In genomic region chr17:56030919-56031318, GRCm38 (mm10) we compare ENCODE assay signal across 9 mouse cellular contexts. TPM values are rescaled to one million over a fixed set of nuclear protein-coding genes. Genes with fewer than 3 reads are reported as not detected.
DNase-seq lines count a peak whose midpoint lies in the region; ATAC-seq and TF ChIP-seq lines count a peak whose summit lies in the region.
"Had no signal": no experiment of that assay in that cellular context is flagged by ENCODE, and none has a peak within 500 bp of the region (broad histone marks: within the 10 kb centered on the region; RNA-seq: fewer than 3 reads in every experiment).

No protein-coding gene starts in this region.

- no peak overlapping the region for H3K9ac ChIP-seq in kidney, embryonic 15.5 days
- H3K9ac ChIP-seq: embryonic facial prominence, embryonic 12.5 days had no signal

- no peak overlapping the region for H3K4me2 ChIP-seq in kidney, embryonic 15.5 days
- H3K4me2 ChIP-seq: embryonic facial prominence, embryonic 12.5 days had no signal

- H3K27me3 ChIP-seq in spleen, adult 2 months (ENCODE audit: control insufficient read depth, insufficient read depth, low read length): no peaks in the 10 kb centered on the region
- no peaks in the 10 kb centered on the region for H3K27me3 ChIP-seq in kidney, embryonic 15.5 days
- H3K27me3 ChIP-seq: embryonic facial prominence, embryonic 12.5 days had no signal

- H3K27ac ChIP-seq in spleen, adult 2 months (ENCODE audit: insufficient read depth, low read length): peak overlapping the region; percentile 37; the same call in 1 of the 2 replicates
- H3K27ac ChIP-seq in kidney, embryonic 15.5 days: peak overlapping the region; percentile 52; the same call in 1 of the 2 replicates
- H3K27ac ChIP-seq: embryonic facial prominence, embryonic 12.5 days had no signal

- no peak overlapping the region for H3K4me3 ChIP-seq in spleen, adult 2 months (ENCODE audit: extremely low read depth, insufficient read depth, insufficient read length)
- no peak overlapping the region for H3K4me3 ChIP-seq in kidney, embryonic 15.5 days (replicated peaks)
- H3K4me3 ChIP-seq: embryonic facial prominence, embryonic 12.5 days had no signal

- TF ChIP-seq POLR2A in spleen, adult 2 months (IDR thresholded peaks at IDR 0.05; ENCODE audit: low read depth, low read length): no peak

- peaks cover 39% of the 10 kb centered on the region; the same call in 1 of the 2 replicates for H3K4me1 ChIP-seq in spleen, adult 2 months (ENCODE audit: control insufficient read depth, insufficient read depth, insufficient read length)
- peaks cover 73% of the 10 kb centered on the region for H3K4me1 ChIP-seq in kidney, embryonic 15.5 days

- no peak for TF ChIP-seq CTCF in spleen, adult 2 months (IDR thresholded peaks at IDR 0.05; ENCODE audit: extremely low read depth, insufficient read depth, insufficient read length, insufficient replicate concordance)

- no peaks in the 10 kb centered on the region for H3K9me3 ChIP-seq in kidney, embryonic 15.5 days (replicated peaks)
- H3K9me3 ChIP-seq: embryonic facial prominence, embryonic 12.5 days had no signal

- 0 out of 2 replicates have a peak, but pooled peaks cover 2% of the 10 kb centered on the region for H3K36me3 ChIP-seq in spleen, adult 2 months (ENCODE audit: control insufficient read depth, insufficient read depth, low read length)
- H3K36me3 ChIP-seq in kidney, embryonic 15.5 days: peaks cover 59% of the 10 kb centered on the region

- ATAC-seq in kidney, embryonic 15.5 days (replicated peaks; ENCODE audit: low FRiP score): peak; percentile 54
- peak; percentile 87 for ATAC-seq in megakaryocyte progenitor cell, adult 5-6 weeks (replicated peaks; ENCODE audit: poor library complexity)
- ATAC-seq in erythroblast, adult 5-6 weeks (replicated peaks; ENCODE audit: low FRiP score, poor library complexity, severe bottlenecking): no peak

- WGBS in spleen, adult 2 months: 22% methylated on average over 5 of the region's 5 CpGs
- 45% methylated on average over 5 of the region's 5 CpGs for WGBS in kidney, embryonic 15.5 days

- DNase-seq in adrenal gland, adult (ENCODE audit: inconsistent age in 2 of 2, low spot score in 1 of 2): peak; percentile 78 to 82
- no peak for DNase-seq in adrenal gland, postnatal 4 days (ENCODE audit: low spot score in 2 of 2)
- no peak for DNase-seq in spleen, adult 2 months (ENCODE audit: low read depth in 1 of 2, low spot score in 2 of 2)
- DNase-seq in spleen, adult 18-20 months: no peak
- no peak for DNase-seq in retina, embryonic 14.5 days (ENCODE audit: low spot score)

RNA-seq across cellular contexts. Expression of gene Sh3gl1, which starts 5.5 kb away (rescaled TPM):
- 10 to 100 TPM; 66.3 to 67.4 TPM for total RNA-seq in adrenal gland, postnatal 4 days (2021)
- 72.3 and 80.8 TPM in 2 replicates for polyA plus RNA-seq in spleen, adult 2 months (2012; rRNA removed)
- polyA plus RNA-seq in kidney, embryonic 15.5 days (2015; fragmentation: Nextera tagmentation; extraction: Ambion mirVana): 168 and 175 TPM in 2 replicates
- total RNA-seq in megakaryocyte progenitor cell, adult 5-6 weeks (2015): 19.1 TPM in 2 replicates
- total RNA-seq in megakaryocyte progenitor cell, adult 5-6 weeks (2017): 22.1 and 25.0 TPM in 2 replicates
- total RNA-seq in erythroblast, adult 5-6 weeks (2015; ENCODE audit: low replicate concordance): 7.5 and 10.9 TPM in 2 replicates
- total RNA-seq in erythroblast, adult 5-6 weeks (2017; ENCODE audit: low replicate concordance): 10.0 and 11.4 TPM in 2 replicates

RNA-seq across cellular contexts. Expression of gene Chaf1a, which starts 9.3 kb away (rescaled TPM):
- total RNA-seq in adrenal gland, postnatal 4 days (2021): 10 to 100 TPM; 15.6 to 16.2 TPM
- 2.8 and 4.3 TPM in 2 replicates for polyA plus RNA-seq in spleen, adult 2 months (2012; rRNA removed)
- polyA plus RNA-seq in kidney, embryonic 15.5 days (2015; fragmentation: Nextera tagmentation; extraction: Ambion mirVana): 26.9 and 30.8 TPM in 2 replicates
- total RNA-seq in megakaryocyte progenitor cell, adult 5-6 weeks (2015): 15.5 and 16.7 TPM in 2 replicates
- 32.3 and 33.9 TPM in 2 replicates for total RNA-seq in megakaryocyte progenitor cell, adult 5-6 weeks (2017)
- 6.1 and 16.3 TPM in 2 replicates for total RNA-seq in erythroblast, adult 5-6 weeks (2015; ENCODE audit: low replicate concordance)
- 18.5 and 25.2 TPM in 2 replicates for total RNA-seq in erythroblast, adult 5-6 weeks (2017; ENCODE audit: low replicate concordance)

RNA-seq across cellular contexts. Expression of gene Mpnd, which starts 25.4 kb away (rescaled TPM):
- total RNA-seq in adrenal gland, postnatal 4 days (2021): 10 to 100 TPM; 91.6 to 91.9 TPM
- 76.7 and 135 TPM in 2 replicates for polyA plus RNA-seq in spleen, adult 2 months (2012; rRNA removed)
- polyA plus RNA-seq in kidney, embryonic 15.5 days (2015; fragmentation: Nextera tagmentation; extraction: Ambion mirVana): 97.4 and 103 TPM in 2 replicates
- total RNA-seq in megakaryocyte progenitor cell, adult 5-6 weeks (2015): 9.2 and 17.4 TPM in 2 replicates
- total RNA-seq in megakaryocyte progenitor cell, adult 5-6 weeks (2017): 76.6 and 92.5 TPM in 2 replicates
- total RNA-seq in erythroblast, adult 5-6 weeks (2015; ENCODE audit: low replicate concordance): 3.3 and 5.4 TPM in 2 replicates
- 6.1 and 7.8 TPM in 2 replicates for total RNA-seq in erythroblast, adult 5-6 weeks (2017; ENCODE audit: low replicate concordance)

RNA-seq across cellular contexts. Expression of gene Stap2, which starts 25.5 kb away (rescaled TPM):
- total RNA-seq in adrenal gland, postnatal 4 days (2021): 1 to 10 TPM; 9.3 to 9.4 TPM
- polyA plus RNA-seq in spleen, adult 2 months (2012; rRNA removed): 9.1 and 12.0 TPM in 2 replicates
- 14.5 and 15.5 TPM in 2 replicates for polyA plus RNA-seq in kidney, embryonic 15.5 days (2015; fragmentation: Nextera tagmentation; extraction: Ambion mirVana)
- total RNA-seq in megakaryocyte progenitor cell, adult 5-6 weeks (2015): 0.32 TPM in 1 of 2 replicates, not detected in the other
- not detected in 2 replicates for total RNA-seq in megakaryocyte progenitor cell, adult 5-6 weeks (2017)
- not detected in 2 replicates for total RNA-seq in erythroblast, adult 5-6 weeks (2015; ENCODE audit: low replicate concordance)
- 1.3 TPM in 1 of 2 replicates, not detected in the other for total RNA-seq in erythroblast, adult 5-6 weeks (2017; ENCODE audit: low replicate concordance)

RNA-seq across cellular contexts. Expression of gene Ubxn6, which starts 43.9 kb away (rescaled TPM):
- total RNA-seq in adrenal gland, postnatal 4 days (2021): 10 to 100 TPM; 74.6 to 76.8 TPM
- 45.3 and 56.4 TPM in 2 replicates for polyA plus RNA-seq in spleen, adult 2 months (2012; rRNA removed)
- polyA plus RNA-seq in kidney, embryonic 15.5 days (2015; fragmentation: Nextera tagmentation; extraction: Ambion mirVana): 42.2 and 45.6 TPM in 2 replicates
- 13.6 and 13.7 TPM in 2 replicates for total RNA-seq in megakaryocyte progenitor cell, adult 5-6 weeks (2015)
- 17.4 and 19.9 TPM in 2 replicates for total RNA-seq in megakaryocyte progenitor cell, adult 5-6 weeks (2017)
- total RNA-seq in erythroblast, adult 5-6 weeks (2015; ENCODE audit: low replicate concordance): 3.1 and 3.6 TPM in 2 replicates
- total RNA-seq in erythroblast, adult 5-6 weeks (2017; ENCODE audit: low replicate concordance): 5.3 and 15.2 TPM in 2 replicates

Comparison
In these comparisons a context has a peak if more than half of its experiments do, and no peak if none do; other contexts are left out.
1. DNase-seq: peak in adrenal gland, adult (2 of 2); none in adrenal gland, postnatal 4 days (0 of 2), spleen, adult 2 months (0 of 2), spleen, adult 18-20 months (0 of 2) and retina, embryonic 14.5 days (single experiment).